Mouse (Mus musculus) bone marrow macrophage, adult 2 months (primary cell): ENCODE data around the gene Xpo5.

Experiments used
- CTCF ChIP-seq: IDR thresholded peaks from 2 replicates; pipeline ENCODE4 v1.5.1; 2012; ENCODE audit warnings: low read depth, mild to moderate bottlenecking, low read length, moderate library complexity
- POLR2A ChIP-seq: IDR thresholded peaks from 2 replicates; pipeline ENCODE4 v1.6.1; 2012; ENCODE audit warnings: mild to moderate bottlenecking, low read depth, low read length, borderline replicate concordance

DNA sequence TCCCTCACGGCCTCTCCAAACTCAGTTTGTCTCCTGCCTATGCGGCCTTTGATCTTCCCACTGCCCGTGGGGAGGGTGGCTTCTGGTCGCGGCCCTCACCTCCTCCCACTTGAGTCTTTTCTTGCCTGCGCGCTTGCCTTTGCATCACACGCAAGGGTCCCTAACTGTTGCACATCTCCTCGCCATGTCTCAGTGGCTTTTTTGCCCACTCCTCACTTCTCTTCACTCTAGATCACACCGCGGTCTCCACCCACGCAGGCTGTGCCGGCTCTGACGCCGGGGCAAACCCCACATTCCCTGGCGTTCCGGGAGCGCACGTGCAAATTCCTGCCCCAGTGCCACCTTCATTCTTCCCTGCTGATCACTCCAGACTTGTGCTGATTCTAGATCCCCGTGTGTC lies 496 bp downstream of the Xpo5 start:
- TF ChIP-seq CTCF (no peak), POLR2A (no peak)
